Mouse (Mus musculus): Measurements from ENCODE around the gene Parp16.

DNA sequence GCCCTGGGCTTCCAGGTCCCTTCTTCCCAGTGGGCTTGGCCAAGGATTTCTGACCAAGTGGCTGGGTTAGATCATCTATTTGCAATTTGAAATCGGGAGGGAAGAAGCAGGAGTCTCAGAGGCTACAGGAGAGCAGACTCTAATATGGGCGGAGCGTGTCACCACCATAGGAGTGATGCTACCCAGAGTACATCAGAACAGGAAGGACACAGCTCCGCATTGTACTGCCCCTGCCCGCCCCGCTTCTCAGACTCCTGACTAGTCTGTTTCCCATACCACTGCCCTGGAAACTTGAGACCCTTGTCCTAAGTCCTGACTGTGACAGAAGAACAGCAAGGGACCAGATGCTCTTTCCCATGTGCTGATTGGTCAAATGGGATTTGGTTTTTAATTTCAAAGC is 37.5 kb upstream of the Parp16 start:
- TF ChIP-seq POLR2A (IDR thresholded peaks at IDR 0.05; ENCODE audit: borderline replicate concordance, control insufficient read depth, low read depth, low read length), result no peak
- TF ChIP-seq CTCF (IDR thresholded peaks at IDR 0.05; ENCODE audit: control insufficient read depth, insufficient read depth, low read length), result no peak

Data from bone marrow, adult 2 months (tissue).